Mouse (Mus musculus): ENCODE results near the gene Nek6.

Gene Nek6

GRCm38 (mm10) chr2:38621076-38621475, 109.6 kb downstream of the Nek6 start:
- DNase-seq (ENCODE audit: low spot score in 2 of 2): no peak

DNA sequence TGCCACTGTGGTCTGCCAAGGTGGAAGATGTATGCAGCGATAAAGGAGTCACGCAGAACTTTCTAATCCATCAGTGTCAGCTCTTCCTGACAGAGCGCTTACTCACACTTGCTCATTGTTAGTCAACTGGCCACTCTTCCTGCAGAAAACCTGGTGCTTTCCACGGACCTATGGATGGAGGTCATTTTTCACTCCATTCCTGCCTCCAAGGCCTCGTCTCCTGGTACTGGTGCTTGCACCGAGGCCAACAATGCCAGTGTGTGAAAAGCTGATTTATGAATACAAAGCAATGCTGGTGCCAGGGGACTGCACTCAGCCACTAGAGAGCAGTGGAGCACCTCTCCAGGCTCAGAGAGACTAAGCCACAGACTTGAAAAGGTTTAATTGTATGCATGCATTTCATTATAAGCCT, 110.2 kb downstream of the Nek6 start:
- DNase-seq (ENCODE audit: low spot score in 2 of 2): no peak

DNA sequence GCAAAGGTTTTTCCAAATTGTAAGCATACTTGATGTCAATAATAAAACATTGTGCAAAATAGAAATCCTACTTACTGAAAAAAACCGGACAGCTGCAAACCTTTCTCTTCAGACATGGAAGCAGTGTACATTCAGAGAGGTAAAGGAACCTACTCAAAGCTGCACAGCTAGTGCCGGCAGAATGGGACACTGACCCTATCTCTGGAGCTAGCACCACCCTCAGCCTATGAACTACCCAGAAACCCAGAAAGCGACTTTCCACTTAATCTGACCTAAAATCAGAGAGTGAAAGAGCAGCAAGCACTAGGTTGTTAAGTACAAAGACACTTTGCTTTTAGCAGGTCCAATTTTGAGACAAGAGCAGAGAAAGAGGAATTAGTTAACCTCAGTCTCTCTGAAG, 112.0 kb downstream of the Nek6 start:
- DNase-seq (ENCODE audit: low spot score in 2 of 2): no peak

DNA sequence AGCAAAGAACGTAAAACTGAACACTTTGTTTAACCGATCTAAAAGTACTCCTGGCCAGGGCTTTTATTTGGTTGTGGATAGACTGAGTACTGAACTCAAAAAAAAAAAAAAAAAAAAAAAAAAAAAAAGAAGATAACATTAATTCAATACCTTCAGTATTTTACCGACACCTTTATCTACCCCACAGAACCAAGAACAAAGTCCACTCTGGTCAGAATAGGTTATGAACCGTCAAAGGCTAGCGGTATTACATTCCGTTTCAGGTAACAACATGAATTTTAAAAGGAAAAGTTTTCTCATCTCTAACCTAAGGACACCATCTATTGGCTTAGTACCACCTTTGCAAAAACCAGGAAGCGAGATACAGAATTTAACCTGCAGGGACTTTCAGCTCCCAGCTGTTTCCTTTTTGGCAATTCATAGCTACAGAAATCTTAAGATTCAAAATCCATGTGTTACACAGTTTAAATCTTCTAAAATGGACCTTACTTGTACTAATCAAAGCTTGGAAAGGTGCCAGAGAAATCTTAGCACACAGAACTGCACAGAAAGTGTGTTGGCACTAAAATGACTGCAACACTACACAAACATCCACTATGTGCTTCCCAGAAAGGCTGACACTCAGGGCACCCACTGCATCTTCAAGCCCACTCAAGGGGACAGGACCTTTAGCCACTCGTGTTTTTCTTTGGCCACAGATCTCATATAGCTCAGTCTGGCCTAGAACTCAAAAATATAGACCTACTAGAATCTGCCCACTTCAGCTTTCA, 112.6 kb downstream of the Nek6 start:
- DNase-seq (ENCODE audit: low spot score in 2 of 2): no peak

- DNase-seq (ENCODE audit: low spot score in 2 of 2): no peak
Measured at GRCm38 (mm10) chr2:38628801-38629200, 117.4 kb downstream of the Nek6 start.

- DNase-seq (ENCODE audit: low spot score in 2 of 2): no peak
Measured at GRCm38 (mm10) chr2:38629451-38629850, 118.0 kb downstream of the Nek6 start.

- no peak for DNase-seq (ENCODE audit: low spot score in 2 of 2)
Measured at GRCm38 (mm10) chr2:38630574-38630973, 119.1 kb downstream of the Nek6 start.

- no peak for DNase-seq (ENCODE audit: low spot score in 2 of 2)
Measured at GRCm38 (mm10) chr2:38637716-38638267, 126.3 kb downstream of the Nek6 start.

GRCm38 (mm10) chr2:38641761-38642160, 130.3 kb downstream of the Nek6 start:
- no peak for DNase-seq (ENCODE audit: low spot score in 2 of 2)

- peak; percentile 78 to 91 for DNase-seq (ENCODE audit: low spot score in 2 of 2)
Measured at GRCm38 (mm10) chr2:38643625-38644427, 132.4 kb downstream of the Nek6 start, which contains the start of gene Psmb7. Gene Psmb7, minus strand, starts transcription at chr2:38644087.
